Mouse (Mus musculus): ENCODE data around the gene Pde9a.

Pde9a gene

DNA sequence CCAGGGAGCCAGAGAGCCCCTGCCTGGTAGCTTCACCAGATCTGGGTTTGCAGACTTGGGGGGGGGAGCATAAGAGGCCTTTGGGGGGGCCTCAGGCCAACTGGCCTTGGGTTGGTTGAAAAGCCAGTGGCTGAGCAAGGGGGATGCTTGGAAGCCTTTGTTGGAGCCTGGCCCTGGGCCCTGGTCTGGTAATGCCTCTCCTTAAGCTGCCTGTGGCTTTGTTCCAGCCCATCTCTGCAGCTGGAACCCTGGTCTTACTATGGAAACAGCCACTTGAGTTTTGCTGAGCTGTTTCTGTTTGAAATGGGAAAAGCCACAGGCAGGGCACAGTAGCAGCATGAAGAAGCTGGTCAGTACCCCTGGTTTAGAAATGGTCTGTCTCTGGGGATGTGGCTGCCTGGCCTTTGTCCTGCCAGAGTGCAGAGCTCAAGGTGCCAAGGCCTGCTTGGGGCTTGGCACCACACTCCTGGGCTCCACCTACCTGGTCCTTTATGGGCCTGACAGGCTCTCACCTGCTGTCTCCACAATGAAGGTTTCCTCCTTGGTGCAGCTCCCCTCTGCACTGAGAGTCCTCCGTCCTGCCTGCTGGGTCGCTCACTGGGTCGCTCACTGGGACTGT lies 3.5 kb downstream of the Pde9a start:
- no peak for DNase-seq

DNA sequence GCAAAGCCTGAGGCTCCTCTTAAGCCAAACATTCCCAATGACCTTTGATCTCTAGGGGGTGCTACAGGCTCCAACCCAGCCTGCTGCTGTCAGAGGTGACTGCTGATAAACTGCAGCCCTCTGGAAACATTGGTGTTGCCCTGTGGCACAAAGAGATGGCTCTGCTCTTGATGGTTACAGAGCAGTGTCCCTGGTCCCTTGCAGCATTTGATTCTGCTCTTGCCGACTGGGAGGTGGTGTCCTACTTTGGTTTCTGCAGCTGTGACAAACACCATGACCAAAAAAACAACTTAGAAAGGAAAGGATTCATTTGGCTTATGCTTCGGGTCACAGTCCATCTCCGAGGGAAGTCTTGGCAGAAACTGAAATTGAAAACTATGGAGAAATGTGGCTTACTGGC lies 5.5 kb downstream of the Pde9a start:
- peak; percentile 51 to 61 for DNase-seq

DNA sequence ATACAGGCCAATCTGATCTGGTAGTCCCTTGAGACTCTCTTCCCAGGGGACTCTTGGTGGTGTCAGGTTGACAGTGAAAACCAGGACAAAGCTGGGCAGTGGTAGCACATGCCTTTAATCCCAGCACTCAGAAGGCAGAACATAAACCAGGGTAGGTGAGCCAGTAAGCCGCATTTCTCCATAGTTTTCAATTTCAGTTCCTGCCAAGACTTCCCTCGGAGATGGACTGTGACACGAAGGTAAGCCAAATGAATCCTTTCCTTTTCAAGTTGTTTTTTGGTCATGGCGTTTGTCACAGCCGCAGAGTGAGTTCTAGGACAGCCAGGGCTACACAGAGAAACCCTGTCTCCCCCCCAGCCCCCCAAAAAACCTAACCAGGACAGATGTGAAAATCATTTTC lies 6.0 kb downstream of the Pde9a start:
- no peak for DNase-seq

DNA sequence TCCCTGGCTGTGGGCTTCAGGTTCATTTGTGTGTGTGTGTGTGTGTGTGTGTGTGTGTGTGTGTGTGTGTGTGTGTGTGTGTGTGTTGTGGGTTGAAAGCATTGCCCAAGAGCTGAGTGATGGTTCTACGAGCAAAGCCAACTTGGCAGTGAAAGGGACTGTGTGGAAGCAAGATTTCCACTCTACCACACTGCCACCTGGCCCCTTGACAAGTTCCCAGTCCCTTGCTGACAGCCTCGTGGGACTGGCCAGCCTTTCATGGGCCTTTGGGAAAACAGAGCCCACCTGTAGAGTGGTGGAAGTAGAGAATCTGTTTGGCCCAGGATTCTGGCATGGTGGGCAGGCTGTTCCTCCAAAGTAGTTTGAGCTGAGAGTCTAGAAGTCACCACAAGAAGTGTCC lies 7.8 kb downstream of the Pde9a start:
- no peak for DNase-seq

DNA sequence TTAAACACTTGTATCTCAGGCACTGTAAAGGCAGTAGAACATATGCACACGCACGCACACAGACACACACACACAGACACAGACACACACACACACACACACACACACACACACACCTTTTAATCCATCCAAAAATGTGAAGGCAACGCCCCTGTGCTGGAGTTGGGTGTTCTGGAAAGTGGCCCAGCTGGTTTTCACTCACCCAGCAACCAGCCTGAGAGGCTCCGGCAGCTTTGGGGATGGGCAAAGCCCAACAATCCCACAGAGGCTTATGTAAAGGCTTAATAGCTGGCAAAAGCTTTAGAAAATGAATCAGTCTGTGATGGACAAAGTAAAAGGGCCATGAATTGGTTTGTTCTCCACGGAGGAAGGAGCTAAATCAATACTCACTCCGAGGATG lies 14.3 kb downstream of the Pde9a start:
- no peak for DNase-seq

DNA sequence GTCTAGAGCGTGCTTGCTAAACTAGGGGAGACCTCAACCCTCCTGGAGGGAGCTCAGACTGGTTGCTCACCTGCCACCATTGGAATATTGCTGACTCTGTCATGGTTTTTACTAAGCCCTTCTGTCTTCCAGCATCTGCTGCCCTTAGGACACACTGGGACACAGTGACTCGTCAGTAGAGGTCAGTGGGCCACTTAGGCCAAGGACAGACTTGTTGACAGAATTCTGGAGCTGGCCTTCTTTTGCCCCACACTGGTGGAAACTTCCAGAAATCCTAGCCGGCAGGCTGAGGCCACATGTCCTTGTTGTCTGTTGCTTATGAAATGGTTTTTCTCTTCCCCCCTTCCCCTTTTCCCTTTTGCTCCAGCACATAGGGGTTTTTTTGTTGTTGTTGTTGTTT lies 15.2 kb downstream of the Pde9a start:
- DNase-seq: no peak

DNA sequence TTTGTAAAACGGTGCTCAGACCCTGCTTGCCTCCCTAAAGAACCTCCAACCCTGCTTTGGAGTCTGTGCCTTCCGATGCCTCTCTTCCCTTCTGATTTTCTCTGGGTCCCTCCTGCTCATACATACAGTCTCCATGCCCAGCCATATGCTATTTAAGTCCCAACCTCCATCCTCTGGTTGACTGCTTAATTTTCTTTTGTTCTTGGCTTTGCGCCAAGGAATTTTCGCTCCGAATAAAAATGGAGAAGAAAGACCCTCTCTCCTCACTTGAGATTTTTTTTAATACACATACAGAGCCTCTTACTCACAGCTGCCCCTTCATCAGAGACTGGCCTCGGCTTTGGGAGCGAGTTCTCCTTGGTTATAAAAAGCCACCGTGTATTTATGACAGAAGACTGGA lies 16.7 kb downstream of the Pde9a start:
- no peak for DNase-seq

DNA sequence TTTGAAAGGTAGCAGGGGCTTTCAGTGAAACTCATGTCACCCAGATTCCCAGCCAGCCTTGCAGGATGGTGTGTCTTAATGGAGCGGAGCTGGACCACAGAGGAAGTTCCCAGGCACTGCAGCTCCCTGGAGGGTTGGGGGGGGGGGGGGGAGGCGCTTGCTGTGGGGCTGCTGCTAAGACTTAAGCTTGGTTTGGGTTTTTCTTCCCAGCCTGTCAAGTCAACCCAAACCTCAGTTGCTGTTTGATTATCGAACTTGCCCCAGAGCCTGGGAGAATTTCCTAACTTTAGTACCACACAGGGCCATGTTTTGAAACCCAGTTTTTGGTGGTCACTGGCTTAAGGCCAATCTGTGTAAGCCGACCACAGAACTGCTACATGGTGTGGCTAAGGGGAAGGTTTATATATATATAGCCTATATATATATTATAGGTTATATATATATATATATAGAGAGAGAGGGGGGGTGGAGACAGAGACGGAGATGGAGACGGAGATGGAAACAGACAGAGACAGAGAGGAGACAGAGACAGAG lies 19.8 kb downstream of the Pde9a start:
- DNase-seq: no peak

DNA sequence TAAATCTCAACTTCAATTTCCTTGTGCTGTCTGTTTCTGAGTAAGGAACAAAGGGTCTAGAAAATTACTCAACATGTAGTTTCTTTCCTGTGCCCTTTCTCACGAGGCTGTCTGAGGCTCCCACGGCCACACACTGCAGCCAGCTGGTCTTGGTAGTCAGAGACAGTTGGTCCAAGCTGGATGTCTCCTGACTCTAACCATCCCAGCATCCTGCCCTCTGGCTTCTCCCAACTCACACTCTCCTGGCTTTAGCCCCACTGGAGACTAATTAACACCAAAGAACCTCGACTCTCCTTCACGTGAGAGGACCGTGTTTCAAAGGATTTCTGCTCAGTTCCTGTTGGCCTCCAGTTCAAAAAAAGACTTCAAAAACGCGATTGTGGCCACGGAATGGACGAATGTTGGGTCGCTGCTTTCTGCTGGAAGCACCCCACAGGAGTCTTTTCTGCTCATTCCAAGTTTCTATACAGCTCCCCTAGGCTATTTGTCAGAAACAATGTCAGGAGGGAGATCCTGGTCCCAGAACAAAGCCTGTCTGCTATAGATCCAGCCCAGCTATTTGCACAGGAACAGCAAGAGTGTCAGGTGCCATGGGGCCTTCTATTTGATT lies 23.8 kb downstream of the Pde9a start:
- DNase-seq: no peak

DNA sequence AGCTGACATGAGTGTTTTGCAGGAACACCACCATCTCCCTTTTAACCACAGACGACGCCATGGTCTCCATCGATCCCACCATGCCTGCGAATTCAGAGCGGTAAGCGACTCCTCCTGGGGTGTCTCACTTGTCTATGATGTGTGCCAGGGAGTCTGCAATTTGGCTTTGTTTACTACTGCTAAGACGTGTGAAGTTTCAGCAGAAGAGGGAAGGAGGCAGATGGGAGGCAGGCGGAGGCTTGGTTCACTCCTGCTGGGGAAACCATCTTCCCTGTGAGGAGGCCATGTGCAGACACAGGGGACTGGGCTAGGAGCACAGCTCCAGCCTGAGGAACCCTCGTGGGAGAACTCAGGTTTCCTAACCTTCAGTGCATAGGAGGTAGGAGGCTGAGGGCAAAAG lies 29.2 kb downstream of the Pde9a start:
- no peak for DNase-seq

DNA sequence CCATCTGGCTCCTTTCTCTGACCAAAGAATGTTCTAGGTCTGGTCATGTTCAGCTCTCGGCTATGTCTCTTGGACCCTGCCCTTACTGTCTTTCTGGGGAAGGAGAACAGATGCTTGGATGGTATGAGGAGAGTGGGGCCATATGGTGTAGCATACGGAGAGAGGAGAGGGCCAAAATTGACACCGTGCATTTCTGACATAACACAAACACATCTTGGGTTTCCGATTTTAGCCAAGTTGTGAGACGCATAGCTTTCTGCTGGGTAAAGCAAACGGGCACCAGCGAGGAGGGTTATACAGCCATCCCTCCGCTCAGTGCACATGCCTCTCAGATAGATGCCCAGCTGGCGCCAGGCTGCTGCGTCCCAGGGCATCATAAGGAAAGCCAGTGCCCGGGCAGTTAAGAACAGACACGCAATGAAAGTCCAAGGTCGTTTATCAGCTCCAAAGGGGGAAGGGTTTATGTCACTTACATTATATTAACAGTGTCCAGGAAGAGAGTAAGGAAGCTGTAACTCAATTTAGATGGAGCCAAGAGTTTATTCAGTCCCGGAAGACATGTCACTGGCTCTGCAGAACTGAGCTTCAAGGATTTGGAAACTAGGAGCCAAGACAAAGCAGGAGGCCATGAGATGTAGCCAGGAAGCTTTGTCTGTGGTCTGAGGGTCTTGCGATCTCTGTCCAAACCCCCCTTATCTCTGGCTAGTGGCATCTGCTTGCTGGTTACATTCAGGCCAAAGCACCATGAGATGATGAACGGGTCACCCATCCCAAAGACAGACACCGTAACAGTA lies 33.0 kb downstream of the Pde9a start:
- DNase-seq: no peak

DNA sequence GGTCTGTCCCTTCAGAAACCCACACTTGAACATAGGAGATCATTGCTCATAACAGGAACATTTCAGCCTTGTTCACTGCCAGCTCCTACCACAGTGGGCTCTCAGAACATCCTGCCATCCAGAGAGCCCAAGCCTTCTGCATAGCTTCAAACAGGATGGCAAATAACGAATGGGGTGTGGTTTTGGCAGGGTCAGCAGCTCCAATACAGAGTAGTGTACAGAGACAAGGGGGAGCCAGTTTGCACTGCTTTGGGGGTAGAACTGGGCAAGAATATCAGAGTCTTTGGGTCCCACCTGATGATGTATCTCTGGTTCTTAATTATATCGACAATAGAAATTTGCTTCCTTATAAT lies 33.6 kb downstream of the Pde9a start:
- DNase-seq: no peak

DNA sequence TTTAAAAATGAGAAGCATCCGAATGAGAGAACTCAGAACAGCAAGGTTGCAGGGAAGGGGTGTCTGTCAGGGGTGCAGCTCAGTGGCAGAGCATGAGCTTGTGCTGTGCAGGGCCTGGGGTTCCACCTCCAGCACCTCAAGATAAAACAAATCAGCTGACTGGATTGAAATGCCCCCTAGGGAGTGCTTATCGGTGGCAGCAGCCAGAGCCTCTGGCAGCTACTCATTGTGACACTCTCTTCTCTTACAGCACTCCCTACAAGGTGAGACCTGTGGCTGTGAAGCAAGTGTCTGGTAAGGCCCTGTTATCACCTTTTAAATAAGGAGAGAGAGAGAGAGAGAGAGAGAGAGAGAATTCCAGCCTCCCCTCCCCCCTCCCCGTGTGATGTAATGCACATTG lies 34.0 kb downstream of the Pde9a start:
- DNase-seq: no peak

DNA sequence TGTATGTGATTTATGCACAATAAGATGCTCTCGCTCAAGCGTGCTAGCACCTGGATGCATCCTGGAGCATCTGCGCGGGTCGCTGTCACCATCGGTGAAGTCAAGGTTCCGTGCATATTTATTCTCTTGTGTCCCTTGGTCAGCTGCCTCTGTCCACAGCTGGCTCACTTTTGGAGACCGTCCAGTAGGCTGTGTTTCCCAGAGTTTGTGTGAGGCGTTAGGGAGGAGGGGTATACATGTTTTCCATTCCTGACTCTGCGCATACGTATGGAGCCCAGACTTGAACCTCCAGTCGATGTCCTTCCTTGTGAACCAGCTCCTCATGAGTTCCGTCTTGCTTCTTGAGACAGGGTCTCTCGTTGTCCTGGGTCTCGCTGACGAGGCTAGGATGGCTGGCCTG lies 34.6 kb downstream of the Pde9a start:
- DNase-seq: no peak

DNA sequence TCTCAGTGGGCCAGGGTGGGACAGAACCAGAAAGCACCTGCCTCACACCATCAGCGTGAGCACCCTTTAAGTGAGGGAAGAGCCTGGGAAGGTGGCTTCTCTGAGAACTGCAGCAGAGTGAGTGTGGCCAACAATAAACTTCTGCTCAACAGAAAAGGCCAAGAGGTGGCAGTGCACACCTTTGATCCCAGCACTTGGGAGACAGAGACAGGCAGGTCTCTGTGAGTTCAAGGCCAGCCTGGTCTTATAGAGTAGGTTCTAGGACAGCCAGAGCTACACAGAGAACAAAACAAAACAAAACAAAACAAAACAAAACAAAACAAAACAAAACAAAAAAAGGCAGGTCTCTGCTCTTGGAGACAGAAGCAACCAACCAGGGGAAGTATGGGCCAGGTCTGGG lies 36.4 kb downstream of the Pde9a start:
- DNase-seq: no peak

DNA sequence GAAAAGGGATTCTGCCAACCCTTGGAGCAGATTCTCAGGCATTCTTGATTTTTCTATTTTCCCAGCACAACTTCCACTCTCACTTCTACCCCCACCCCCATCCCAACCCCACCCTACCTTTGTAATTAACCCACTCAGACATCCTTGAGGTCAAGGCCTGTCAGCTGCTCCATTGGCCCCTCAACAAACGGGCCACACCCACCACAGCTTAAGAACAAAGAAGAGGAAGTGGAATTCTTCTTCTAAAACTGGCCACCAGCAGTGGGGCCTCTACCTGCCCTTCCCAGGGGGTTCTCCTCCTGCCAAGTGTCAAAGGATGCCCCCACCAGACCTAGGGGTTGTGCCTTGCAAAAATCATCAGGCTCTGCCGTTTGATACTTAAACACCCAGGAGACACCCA lies 37.0 kb downstream of the Pde9a start:
- DNase-seq: no peak

DNA sequence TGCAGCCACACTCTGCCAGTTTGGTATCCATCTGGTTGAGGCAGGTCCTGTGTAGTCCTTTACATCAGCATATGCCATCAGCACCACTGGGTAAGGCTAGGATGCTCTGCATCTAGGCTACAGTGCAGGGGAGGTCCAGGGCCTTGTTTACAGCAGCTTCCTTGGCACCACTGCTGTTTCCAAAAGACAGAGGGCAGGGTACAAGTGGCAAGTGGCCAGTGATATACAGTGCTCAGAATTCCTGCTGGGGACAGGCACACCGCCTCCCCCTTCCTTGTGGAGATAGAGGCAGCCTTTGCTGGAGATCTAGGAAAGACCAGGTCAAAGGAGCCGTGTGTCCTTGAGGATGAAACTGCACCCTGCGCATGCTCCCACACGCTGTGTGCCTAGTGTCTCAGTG lies 38.3 kb downstream of the Pde9a start:
- DNase-seq: peak; percentile 35 to 54

DNA sequence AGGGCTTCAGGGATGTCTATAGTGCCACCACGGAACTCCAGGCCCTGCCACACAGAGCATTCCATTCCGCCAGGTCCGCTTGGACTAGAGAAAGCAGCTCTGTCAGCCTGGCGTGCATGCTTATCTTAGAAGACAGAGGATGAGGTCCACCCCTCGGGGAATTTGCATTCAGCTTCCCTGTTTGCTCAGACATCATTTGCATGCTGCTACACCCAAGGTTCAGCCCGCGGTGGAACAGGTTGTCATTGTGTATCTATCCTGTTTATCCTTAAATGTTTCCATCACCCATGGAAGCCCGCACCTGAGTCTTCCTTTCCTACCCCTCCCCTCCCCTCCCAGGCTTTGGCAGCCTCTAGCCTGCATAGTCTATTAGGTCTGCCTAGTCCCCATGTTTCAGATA lies 38.8 kb downstream of the Pde9a start:
- no peak for DNase-seq

DNA sequence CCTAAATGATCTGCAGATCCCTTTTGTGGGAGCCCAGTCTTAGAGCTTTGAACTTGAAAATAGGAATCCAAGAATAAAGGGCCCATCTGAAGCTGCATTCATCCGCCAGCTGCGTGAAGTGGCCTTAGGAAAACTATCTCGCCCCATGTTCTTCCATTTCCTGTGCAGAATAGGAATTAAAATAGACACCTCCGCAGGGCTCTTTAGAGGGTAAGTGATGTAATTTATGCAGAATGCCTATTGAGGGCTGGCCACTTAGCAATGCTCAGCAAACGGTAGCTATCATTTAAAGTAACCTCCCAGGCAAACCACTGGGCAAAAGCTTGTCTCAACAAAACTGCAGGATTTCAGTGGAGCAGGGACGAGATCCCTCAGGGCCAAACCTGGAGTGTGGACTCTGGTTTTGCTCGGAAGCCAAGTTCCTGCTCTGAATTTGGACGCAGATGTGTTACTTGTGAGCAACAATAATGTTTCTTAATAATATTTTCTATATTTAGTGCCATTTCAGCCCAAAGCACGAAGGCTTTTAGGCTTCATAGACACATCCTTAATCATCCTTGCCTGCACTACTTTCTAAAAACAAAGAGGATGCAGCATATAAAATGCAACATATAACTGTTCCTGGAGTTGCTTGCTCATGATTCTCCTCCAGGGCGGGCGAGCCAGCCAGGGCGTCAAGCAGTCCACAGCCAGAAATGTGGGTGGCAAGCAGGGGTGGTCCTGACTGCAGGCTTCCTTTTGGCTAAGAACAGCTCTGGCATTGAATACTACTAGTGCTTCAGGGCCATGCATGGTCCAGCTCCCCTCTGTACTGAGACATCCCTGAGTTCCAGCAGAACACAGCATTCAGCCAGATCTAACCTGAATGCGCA lies 40.1 kb downstream of the Pde9a start:
- no peak for DNase-seq

DNA sequence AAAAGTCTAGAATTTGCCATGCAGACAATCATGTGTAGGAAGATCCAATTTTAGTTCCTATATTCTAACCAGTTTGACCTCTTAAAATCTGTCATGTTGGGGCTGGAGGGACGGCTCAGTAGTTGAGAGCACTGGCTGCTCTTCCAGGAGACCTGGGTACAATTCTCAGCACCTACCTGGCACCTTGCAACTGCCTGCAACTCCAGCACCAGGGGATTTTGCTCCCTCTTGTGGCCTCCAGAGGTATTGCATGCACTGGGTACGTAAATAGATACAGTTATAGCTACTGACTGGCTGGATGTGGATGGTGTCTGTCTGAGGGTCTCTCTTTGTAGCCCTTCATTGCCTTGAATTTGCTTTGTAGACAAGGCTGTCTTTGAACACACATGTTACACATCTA lies 43.4 kb downstream of the Pde9a start:
- DNase-seq: no peak

DNA sequence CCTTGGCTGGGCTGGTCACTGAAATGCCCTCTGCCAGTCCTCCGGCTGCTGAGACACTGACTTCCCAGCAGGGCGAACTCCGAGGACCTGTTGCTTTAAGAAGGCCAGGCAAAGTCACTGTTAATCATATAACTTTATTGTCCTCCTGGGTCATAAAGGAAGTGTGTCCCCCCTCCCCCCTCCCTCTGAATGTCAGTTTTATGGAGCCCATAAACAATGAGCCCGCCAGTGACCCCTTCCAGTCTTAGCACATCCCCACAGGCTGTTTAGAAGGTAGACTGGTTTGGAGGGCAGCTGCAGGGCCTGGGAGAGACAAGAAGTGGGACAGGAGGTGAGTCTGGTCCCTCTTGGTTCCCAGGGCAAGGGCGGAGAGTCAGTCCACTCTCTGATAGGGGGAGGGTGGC lies 46.9 kb downstream of the Pde9a start:
- no peak for DNase-seq

DNA sequence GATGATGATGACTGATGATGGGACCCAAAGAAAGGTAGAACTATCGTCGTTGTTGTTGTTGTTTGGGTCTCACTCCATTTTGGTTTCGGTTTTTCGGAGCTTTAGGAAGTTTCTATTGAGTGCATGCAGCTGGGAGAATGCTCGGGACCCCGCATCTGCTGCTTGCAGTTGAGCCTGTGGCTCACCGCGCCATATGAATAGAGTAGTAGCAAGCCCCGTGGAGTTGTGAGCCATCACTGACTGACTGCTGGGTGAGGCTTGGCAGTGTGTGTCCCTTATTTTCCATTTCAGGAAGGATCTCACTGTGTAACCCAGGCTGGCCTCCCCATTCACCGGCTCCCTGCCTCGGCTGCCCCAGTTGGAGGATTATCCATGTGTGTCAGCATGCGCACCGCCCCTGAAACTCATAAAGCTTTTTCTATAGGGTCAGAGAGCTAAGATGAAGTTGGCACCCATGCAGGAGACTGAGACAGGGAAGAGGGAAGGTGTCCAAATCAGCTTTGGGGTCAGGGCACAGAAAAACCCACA lies 47.5 kb downstream of the Pde9a start:
- DNase-seq: no peak

All from kidney, adult 8-10 months (tissue).